Mouse (Mus musculus): ENCODE measurements around the gene Emilin2. TPM values are rescaled to one million over a fixed set of nuclear protein-coding genes. Genes with fewer than 3 reads are reported as not detected.

Emilin2 gene
- polyA plus RNA-seq, 1 experiment, result not detected

GRCm38 (mm10) chr17:71289572-71290176, 22.1 kb downstream of the Emilin2 start:
- WGBS, result 31% methylated on average over 6 of the region's 6 CpGs
- Histone ChIP-seq H3K4me3 (ENCODE audit: insufficient read depth, low read depth, low read length) (no peak overlapping the region), H3K4me1 (ENCODE audit: control insufficient read depth, insufficient read depth, low read length) (peaks cover 3% of the 10 kb centered on the region), H3K27ac (ENCODE audit: insufficient read depth, low read depth, low read length) (peak overlapping the region; percentile 60; the same call in 1 of the 2 replicates)
- TF ChIP-seq CTCF (IDR thresholded peaks at IDR 0.05; ENCODE audit: insufficient read depth, low read depth, low read length) (no peak), POLR2A (IDR thresholded peaks at IDR 0.05; ENCODE audit: insufficient read depth, low read depth, low read length) (no peak)

GRCm38 (mm10) chr17:71288808-71289548, 22.8 kb downstream of the Emilin2 start:
- Histone ChIP-seq H3K4me1 (ENCODE audit: control insufficient read depth, insufficient read depth, low read length) (peaks cover 3% of the 10 kb centered on the region), H3K4me3 (ENCODE audit: insufficient read depth, low read depth, low read length) (no peak overlapping the region), H3K27ac (ENCODE audit: insufficient read depth, low read depth, low read length) (no peak overlapping the region)
- 69% methylated on average over 10 of the region's 10 CpGs for WGBS
- no peak for TF ChIP-seq CTCF (IDR thresholded peaks at IDR 0.05; ENCODE audit: insufficient read depth, low read depth, low read length)
- no peak for TF ChIP-seq POLR2A (IDR thresholded peaks at IDR 0.05; ENCODE audit: insufficient read depth, low read depth, low read length)

GRCm38 (mm10) chr17:71288145-71288758, 23.5 kb downstream of the Emilin2 start:
- TF ChIP-seq CTCF (IDR thresholded peaks at IDR 0.05; ENCODE audit: insufficient read depth, low read depth, low read length), result no peak
- no peak for TF ChIP-seq POLR2A (IDR thresholded peaks at IDR 0.05; ENCODE audit: insufficient read depth, low read depth, low read length)
- peaks cover 3% of the 10 kb centered on the region for H3K4me1 ChIP-seq (ENCODE audit: control insufficient read depth, insufficient read depth, low read length)
- no peak overlapping the region for H3K27ac ChIP-seq (ENCODE audit: insufficient read depth, low read depth, low read length)
- no peak overlapping the region for H3K4me3 ChIP-seq (ENCODE audit: insufficient read depth, low read depth, low read length)
- WGBS, result 90% methylated on average over 11 of the region's 11 CpGs

- Histone ChIP-seq H3K27ac (ENCODE audit: insufficient read depth, low read depth, low read length) (no peak overlapping the region), H3K4me3 (ENCODE audit: insufficient read depth, low read depth, low read length) (no peak overlapping the region), H3K4me1 (ENCODE audit: control insufficient read depth, insufficient read depth, low read length) (peaks cover 3% of the 10 kb centered on the region)
- 94% methylated on average over 7 of the region's 7 CpGs for WGBS
- TF ChIP-seq CTCF (IDR thresholded peaks at IDR 0.05; ENCODE audit: insufficient read depth, low read depth, low read length), result no peak
- TF ChIP-seq POLR2A (IDR thresholded peaks at IDR 0.05; ENCODE audit: insufficient read depth, low read depth, low read length), result no peak
These were observed 24.2 kb downstream of the Emilin2 start for GRCm38 (mm10) chr17:71287586-71287985.

- no peak overlapping the region for H3K27ac ChIP-seq (ENCODE audit: insufficient read depth, low read depth, low read length)
- no peak overlapping the region for H3K4me3 ChIP-seq (ENCODE audit: insufficient read depth, low read depth, low read length)
- no peak for TF ChIP-seq CTCF (IDR thresholded peaks at IDR 0.05; ENCODE audit: insufficient read depth, low read depth, low read length)
- no peak for TF ChIP-seq POLR2A (IDR thresholded peaks at IDR 0.05; ENCODE audit: insufficient read depth, low read depth, low read length)
- peaks cover 3% of the 10 kb centered on the region for H3K4me1 ChIP-seq (ENCODE audit: control insufficient read depth, insufficient read depth, low read length)
- 88% methylated on average over 6 of the region's 6 CpGs for WGBS
These were observed 25.8 kb downstream of the Emilin2 start for GRCm38 (mm10) chr17:71285929-71286328.

GRCm38 (mm10) chr17:71284890-71285289, 26.9 kb downstream of the Emilin2 start:
- TF ChIP-seq POLR2A (IDR thresholded peaks at IDR 0.05; ENCODE audit: insufficient read depth, low read depth, low read length) (no peak), CTCF (IDR thresholded peaks at IDR 0.05; ENCODE audit: insufficient read depth, low read depth, low read length) (no peak)
- Histone ChIP-seq H3K27ac (ENCODE audit: insufficient read depth, low read depth, low read length) (no peak overlapping the region), H3K4me1 (ENCODE audit: control insufficient read depth, insufficient read depth, low read length) (peaks cover 3% of the 10 kb centered on the region), H3K4me3 (ENCODE audit: insufficient read depth, low read depth, low read length) (no peak overlapping the region)
- 87% methylated on average over 6 of the region's 6 CpGs for WGBS

GRCm38 (mm10) chr17:71283237-71283636, 28.5 kb downstream of the Emilin2 start:
- no peak overlapping the region for H3K27ac ChIP-seq (ENCODE audit: insufficient read depth, low read depth, low read length)
- TF ChIP-seq CTCF (IDR thresholded peaks at IDR 0.05; ENCODE audit: insufficient read depth, low read depth, low read length) (no peak), POLR2A (IDR thresholded peaks at IDR 0.05; ENCODE audit: insufficient read depth, low read depth, low read length) (no peak)
- no peak overlapping the region for H3K4me3 ChIP-seq (ENCODE audit: insufficient read depth, low read depth, low read length)
- WGBS, result 66% methylated on average over 4 of the region's 4 CpGs
- no peaks in the 10 kb centered on the region for H3K4me1 ChIP-seq (ENCODE audit: control insufficient read depth, insufficient read depth, low read length)

GRCm38 (mm10) chr17:71282716-71283115, 29.1 kb downstream of the Emilin2 start:
- Histone ChIP-seq H3K27ac (ENCODE audit: insufficient read depth, low read depth, low read length) (no peak overlapping the region), H3K4me1 (ENCODE audit: control insufficient read depth, insufficient read depth, low read length) (no peaks in the 10 kb centered on the region), H3K4me3 (ENCODE audit: insufficient read depth, low read depth, low read length) (no peak overlapping the region)
- 82% methylated on average over 9 of the region's 9 CpGs for WGBS
- no peak for TF ChIP-seq POLR2A (IDR thresholded peaks at IDR 0.05; ENCODE audit: insufficient read depth, low read depth, low read length)
- TF ChIP-seq CTCF (IDR thresholded peaks at IDR 0.05; ENCODE audit: insufficient read depth, low read depth, low read length), result no peak

All from olfactory bulb, adult 2 months (tissue).